Mouse (Mus musculus): Measurements from ENCODE around the gene Creb3l1.

DNA sequence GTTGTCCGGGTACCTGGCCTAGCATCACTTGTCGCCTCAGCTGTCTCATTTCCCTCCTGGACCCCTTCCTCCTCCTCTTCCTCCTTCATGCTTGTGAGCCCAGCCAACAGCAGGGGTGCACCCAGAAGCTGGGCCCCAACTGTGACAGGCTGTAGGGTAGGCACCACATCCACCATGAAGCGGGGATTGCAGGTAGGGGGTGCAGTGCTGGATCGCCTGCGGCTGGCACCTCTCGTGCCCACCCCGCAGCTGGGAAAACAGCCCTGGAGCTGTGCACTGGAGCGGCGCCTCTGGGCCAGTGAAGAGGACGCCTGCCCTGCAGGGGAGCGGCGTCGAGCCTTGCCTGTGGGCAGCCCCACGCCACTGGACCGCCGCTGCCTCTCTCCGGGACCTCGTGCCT, 78.8 kb downstream of the Creb3l1 start, which contains the start of gene Gm9821:
- TF ChIP-seq POLR2A (IDR thresholded peaks at IDR 0.05; ENCODE audit: borderline replicate concordance, extremely low read depth, low read depth, low read length) (no peak), CTCF (IDR thresholded peaks at IDR 0.05; ENCODE audit: insufficient read depth, low read length) (no peak)
